Mouse (Mus musculus) intestine, embryonic 16.5 days (tissue): ENCODE data around the gene Slc2a2. TPM values are rescaled to one million over a fixed set of nuclear protein-coding genes. Genes with fewer than 3 reads are reported as not detected.
"Not testable (repeated sequence)": the region's sequence is repeated elsewhere in the genome, so short reads cannot be mapped to it uniquely, and the experiment has no call there.

Experiments used
- ATAC-seq: fragments of 200-750 bp; cut with Nextera tagmentation; 2 replicates; pipeline ENCODE4 v1.8.0; 2017; ENCODE audit warnings: moderate TSS enrichment, moderate library complexity
- H3K27ac ChIP-seq: fragments of 300-500 bp; sonication (generic); 2 replicates; pipeline ENCODE4 v1.5.1; 2014; ENCODE audit warnings: mild to moderate bottlenecking, low read length
- H3K27me3 ChIP-seq: fragments of 300-500 bp; sonication (generic); replicated peaks from 2 replicates; pipeline ENCODE4 v1.6.1; 2014; ENCODE audit warnings: low read length, control low read depth, mixed read lengths; ENCODE audit not compliant: control insufficient read depth, insufficient read depth
- H3K36me3 ChIP-seq: fragments of 300-500 bp; sonication (generic); 2 replicates; pipeline ENCODE4 v1.6.1; 2014; ENCODE audit warnings: low read length, control low read depth; ENCODE audit not compliant: control insufficient read depth, insufficient read depth
- H3K4me1 ChIP-seq: fragments of 300-500 bp; sonication (generic); 2 replicates; pipeline ENCODE4 v1.6.1; 2014; ENCODE audit warnings: low read length, control low read depth, mixed read lengths; ENCODE audit not compliant: control insufficient read depth, insufficient read depth
- H3K4me2 ChIP-seq: fragments of 300-500 bp; sonication (generic); 2 replicates; pipeline ENCODE4 v1.6.1; 2014; ENCODE audit warnings: low read depth, low read length, control low read depth
- H3K4me3 ChIP-seq: fragments of 300-500 bp; sonication (generic); 2 replicates; pipeline ENCODE4 v1.5.1; 2014; ENCODE audit warnings: mild to moderate bottlenecking, low read length
- H3K9ac ChIP-seq: fragments of 300-500 bp; sonication (generic); 2 replicates; pipeline ENCODE4 v1.6.1; 2014; ENCODE audit warnings: low read depth, low read length
- H3K9me3 ChIP-seq: fragments of 300-500 bp; sonication (generic); 2 replicates; pipeline ENCODE4 v1.6.1; 2016; ENCODE audit warnings: low read length, control low read depth; ENCODE audit not compliant: control insufficient read depth
- WGBS: fragments of 180-500 bp; shearing (Covaris S2); extraction: QIAGEN DNeasy Blood & Tissue Kit; methylation state at CpG from one replicate; pipeline ENCODE4 v1.1.7; 2014; 5-methylcytosine and 5-hydroxymethylcytosine counted together
- polyA plus RNA-seq: library from polyadenylated mRNA; unstranded; fragments of >200 nt; fragmentation: Nextera tagmentation; extraction: Ambion mirVana; gene quantifications from 2 replicates; pipeline ENCODE4 v1.2.1, GENCODE M21; 2015

Gene Slc2a2
- polyA plus RNA-seq, 1 experiment from 2014 or later = 14.3 TPM

GRCm38 (mm10) chr3:28748151-28748550 is 50.4 kb downstream of the Slc2a2 start:
- no peak for ATAC-seq
- no peak overlapping the region for H3K9ac ChIP-seq
- no peak overlapping the region for H3K27ac ChIP-seq
- no peaks in the 10 kb centered on the region for H3K27me3 ChIP-seq
- no peak overlapping the region for H3K4me3 ChIP-seq
- H3K9me3 ChIP-seq = no peaks in the 10 kb centered on the region
- no peaks in the 10 kb centered on the region for H3K4me1 ChIP-seq
- no peak overlapping the region for H3K4me2 ChIP-seq
- 86% methylated on average over 3 of the region's 3 CpGs for WGBS
- H3K36me3 ChIP-seq = no peaks in the 10 kb centered on the region

- ATAC-seq = no peak
- no peaks in the 10 kb centered on the region for H3K36me3 ChIP-seq
- H3K9me3 ChIP-seq = no peaks in the 10 kb centered on the region
- H3K4me1 ChIP-seq = no peaks in the 10 kb centered on the region
- H3K27ac ChIP-seq = no peak overlapping the region
- no peak overlapping the region for H3K9ac ChIP-seq
- no peak overlapping the region for H3K4me3 ChIP-seq
- H3K4me2 ChIP-seq = no peak overlapping the region
- H3K27me3 ChIP-seq = no peaks in the 10 kb centered on the region
These were observed 51.3 kb downstream of the Slc2a2 start for GRCm38 (mm10) chr3:28748956-28749355.

GRCm38 (mm10) chr3:28755477-28755876 is 57.8 kb downstream of the Slc2a2 start:
- ATAC-seq = no peak
- Histone ChIP-seq H3K9ac (no peak overlapping the region), H3K36me3 (no peaks in the 10 kb centered on the region), H3K9me3 (no peaks in the 10 kb centered on the region), H3K4me3 (no peak overlapping the region), H3K27ac (no peak overlapping the region), H3K4me1 (no peaks in the 10 kb centered on the region), H3K4me2 (no peak overlapping the region), H3K27me3 (no peaks in the 10 kb centered on the region)
- 81% methylated on average over 7 of the region's 7 CpGs for WGBS

- H3K4me1 ChIP-seq = no peaks in the 10 kb centered on the region
- H3K27ac ChIP-seq = no peak overlapping the region
- no peak overlapping the region for H3K4me3 ChIP-seq
- WGBS = 61% methylated on average over 8 of the region's 8 CpGs
- H3K36me3 ChIP-seq = no peaks in the 10 kb centered on the region
- no peak overlapping the region for H3K9ac ChIP-seq
- no peak overlapping the region for H3K4me2 ChIP-seq
- ATAC-seq = no peak
- H3K27me3 ChIP-seq = no peaks in the 10 kb centered on the region
- no peaks in the 10 kb centered on the region for H3K9me3 ChIP-seq
These were observed 63.6 kb downstream of the Slc2a2 start for GRCm38 (mm10) chr3:28761225-28761789.

GRCm38 (mm10) chr3:28766935-28767334 is 69.2 kb downstream of the Slc2a2 start:
- WGBS = 91% methylated on average over 4 of the region's 4 CpGs
- Histone ChIP-seq H3K36me3 (no peaks in the 10 kb centered on the region), H3K4me1 (no peaks in the 10 kb centered on the region), H3K4me3 (no peak overlapping the region), H3K4me2 (no peak overlapping the region), H3K9ac (no peak overlapping the region), H3K27me3 (no peaks in the 10 kb centered on the region), H3K27ac (no peak overlapping the region), H3K9me3 (no peaks in the 10 kb centered on the region)
- ATAC-seq = no peak

- Histone ChIP-seq H3K27me3 (no peaks in the 10 kb centered on the region), H3K9ac (no peak overlapping the region), H3K4me1 (no peaks in the 10 kb centered on the region), H3K4me2 (no peak overlapping the region), H3K36me3 (no peaks in the 10 kb centered on the region), H3K9me3 (no peaks in the 10 kb centered on the region), H3K27ac (no peak overlapping the region), H3K4me3 (no peak overlapping the region)
- WGBS = 65% methylated on average over 3 of the region's 3 CpGs
- no peak for ATAC-seq
These were observed 70.5 kb downstream of the Slc2a2 start for GRCm38 (mm10) chr3:28768222-28768621.

GRCm38 (mm10) chr3:28772919-28773318 is 75.2 kb downstream of the Slc2a2 start:
- H3K4me3 ChIP-seq, H3K27me3 ChIP-seq, H3K36me3 ChIP-seq, H3K27ac ChIP-seq, H3K4me1 ChIP-seq, H3K9me3 ChIP-seq, H3K9ac ChIP-seq, ATAC-seq, H3K4me2 ChIP-seq: not testable (repeated sequence)
- WGBS = 59% methylated on average over 4 of the region's 4 CpGs

- Histone ChIP-seq H3K4me1 (no peaks in the 10 kb centered on the region), H3K27ac (no peak overlapping the region), H3K9me3 (no peaks in the 10 kb centered on the region), H3K36me3 (no peaks in the 10 kb centered on the region), H3K9ac (no peak overlapping the region), H3K27me3 (no peaks in the 10 kb centered on the region), H3K4me3 (no peak overlapping the region), H3K4me2 (no peak overlapping the region)
- peak; percentile 56; the same call in 1 of the 2 replicates for ATAC-seq
- 88% methylated on average over 7 of the region's 7 CpGs for WGBS
These were observed 77.7 kb downstream of the Slc2a2 start for GRCm38 (mm10) chr3:28775361-28775760.

GRCm38 (mm10) chr3:28775958-28776357 is 78.3 kb downstream of the Slc2a2 start:
- no peak overlapping the region for H3K9ac ChIP-seq
- no peaks in the 10 kb centered on the region for H3K4me1 ChIP-seq
- ATAC-seq = peak; percentile 73
- H3K27me3 ChIP-seq = no peaks in the 10 kb centered on the region
- no peak overlapping the region for H3K4me2 ChIP-seq
- H3K36me3 ChIP-seq = no peaks in the 10 kb centered on the region
- 79% methylated on average over 1 of the region's 1 CpGs for WGBS
- H3K4me3 ChIP-seq = no peak overlapping the region
- no peaks in the 10 kb centered on the region for H3K9me3 ChIP-seq
- no peak overlapping the region for H3K27ac ChIP-seq

- ATAC-seq = no peak
- Histone ChIP-seq H3K9ac (no peak overlapping the region), H3K4me2 (no peak overlapping the region), H3K4me1 (no peaks in the 10 kb centered on the region), H3K27me3 (no peaks in the 10 kb centered on the region), H3K27ac (no peak overlapping the region), H3K9me3 (no peaks in the 10 kb centered on the region), H3K4me3 (no peak overlapping the region), H3K36me3 (no peaks in the 10 kb centered on the region)
- WGBS = 82% methylated on average over 1 of the region's 1 CpGs
These were observed 78.8 kb downstream of the Slc2a2 start for GRCm38 (mm10) chr3:28776491-28776890.
